Mouse (Mus musculus): ENCODE measurements around the gene Prdm16.

DNA sequence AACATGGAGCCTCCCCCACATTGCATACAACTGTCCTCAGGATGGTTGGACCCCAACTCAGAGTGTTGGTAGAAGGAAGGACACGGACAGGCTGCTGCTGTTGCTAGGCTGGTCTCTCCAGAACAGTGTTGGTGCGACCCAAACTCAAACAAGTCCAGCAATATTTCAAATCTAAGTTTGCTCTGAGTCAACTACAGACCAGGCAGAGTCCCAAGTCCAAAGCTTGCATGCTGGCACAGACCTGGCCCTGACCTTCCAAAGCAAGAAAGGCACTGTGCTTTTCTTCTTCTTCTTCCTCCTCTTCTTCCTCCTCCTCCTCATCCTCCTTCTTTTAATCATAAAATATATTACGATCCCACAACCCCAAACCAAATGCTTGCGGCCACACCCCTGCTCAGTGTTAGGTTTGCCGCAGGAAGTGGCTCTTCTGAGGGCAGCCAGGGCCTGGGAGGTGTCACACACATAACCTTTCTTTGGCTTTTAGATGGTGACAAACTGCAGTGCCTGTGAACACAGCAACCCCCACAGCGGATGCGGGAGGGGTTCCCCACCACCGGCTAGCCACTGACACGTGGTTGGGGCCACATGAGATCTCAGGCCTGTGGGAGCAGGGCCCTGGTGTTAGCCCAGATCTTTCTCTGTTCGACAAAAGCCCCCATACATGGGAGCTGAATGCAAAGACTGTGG is 260.6 kb downstream of the Prdm16 start:
- no peak for TF ChIP-seq FLI1 (IDR thresholded peaks at IDR 0.05; ENCODE audit: low read length)
- no peak for TF ChIP-seq GATA1 (IDR thresholded peaks at IDR 0.05; ENCODE audit: borderline replicate concordance, low read length)

Data from megakaryocyte, embryonic 14.5 days (primary cell).